Mouse (Mus musculus) liver, embryonic 15.5 days (tissue): ENCODE data around the gene Ass1. TPM values are rescaled to one million over a fixed set of nuclear protein-coding genes. Genes with fewer than 3 reads are reported as not detected.
"Not testable (repeated sequence)": the region's sequence is repeated elsewhere in the genome, so short reads cannot be mapped to it uniquely, and the experiment has no call there.

Experiments used
- ATAC-seq: fragments of 200-750 bp; cut with Nextera tagmentation; 2 replicates; pipeline ENCODE4 v1.8.0; 2017; ENCODE audit warnings: moderate number of reproducible peaks, mild to moderate bottlenecking, moderate library complexity; ENCODE audit not compliant: insufficient read depth
- H3K27ac ChIP-seq: fragments of 300-500 bp; sonication (generic); replicated peaks from 2 replicates; pipeline ENCODE4 v1.5.1; 2015; ENCODE audit warnings: mild to moderate bottlenecking, inconsistent platforms
- H3K27me3 ChIP-seq: fragments of 300-500 bp; sonication (generic); 2 replicates; pipeline ENCODE4 v1.6.1; 2015; ENCODE audit warnings: mild to moderate bottlenecking, inconsistent platforms
- H3K36me3 ChIP-seq: fragments of 300-500 bp; sonication (generic); replicated peaks from 2 replicates; pipeline ENCODE4 v1.6.1; 2015; ENCODE audit warnings: moderate library complexity, mild to moderate bottlenecking, inconsistent platforms
- H3K4me1 ChIP-seq: fragments of 300-500 bp; sonication (generic); replicated peaks from 2 replicates; pipeline ENCODE4 v1.6.1; 2015; ENCODE audit warnings: inconsistent platforms
- H3K4me2 ChIP-seq: fragments of 300-500 bp; sonication (generic); 2 replicates; pipeline ENCODE4 v1.6.1; 2015; ENCODE audit warnings: moderate library complexity, mild to moderate bottlenecking, inconsistent platforms
- H3K4me3 ChIP-seq: fragments of 300-500 bp; sonication (generic); replicated peaks from 2 replicates; pipeline ENCODE4 v1.5.1; 2015; ENCODE audit warnings: mild to moderate bottlenecking, inconsistent platforms
- H3K9ac ChIP-seq: fragments of 300-500 bp; sonication (generic); 2 replicates; pipeline ENCODE4 v1.6.1; 2015; ENCODE audit warnings: moderate library complexity, mild to moderate bottlenecking, inconsistent platforms
- H3K9me3 ChIP-seq: fragments of 300-500 bp; sonication (generic); replicated peaks from 2 replicates; pipeline ENCODE4 v1.6.1; 2016; ENCODE audit warnings: inconsistent platforms
- WGBS: fragments of 180-500 bp; shearing (Covaris S2); methylation state at CpG from one replicate; pipeline ENCODE4 v1.1.7; 2015; ENCODE audit warnings: mixed read lengths; ENCODE audit not compliant: insufficient replicate concordance; 5-methylcytosine and 5-hydroxymethylcytosine counted together
- polyA plus RNA-seq: library from polyadenylated mRNA; unstranded; fragments of >200 nt; fragmentation: Nextera tagmentation; extraction: Ambion mirVana; gene quantifications from 2 replicates; pipeline ENCODE4 v1.2.1, GENCODE M21; 2015

Gene Ass1
- polyA plus RNA-seq, 1 experiment from 2014 or later = 232 TPM

GRCm38 (mm10) chr2:31538745-31539144, 68.7 kb downstream of the Ass1 start:
- Histone ChIP-seq H3K4me1 (no peaks in the 10 kb centered on the region), H3K4me2 (no peak overlapping the region), H3K9me3 (no peaks in the 10 kb centered on the region), H3K9ac (no peak overlapping the region), H3K27me3 (no peaks in the 10 kb centered on the region), H3K27ac (no peak overlapping the region), H3K36me3 (no peaks in the 10 kb centered on the region), H3K4me3 (no peak overlapping the region)
- no peak for ATAC-seq
- WGBS = 48% methylated on average over 5 of the region's 5 CpGs

- Histone ChIP-seq H3K4me3 (no peak overlapping the region), H3K4me2 (no peak overlapping the region), H3K27ac (no peak overlapping the region), H3K36me3 (no peaks in the 10 kb centered on the region), H3K9me3 (no peaks in the 10 kb centered on the region), H3K9ac (no peak overlapping the region), H3K27me3 (no peaks in the 10 kb centered on the region), H3K4me1 (no peaks in the 10 kb centered on the region)
- ATAC-seq = no peak
- WGBS = 78% methylated on average over 5 of the region's 5 CpGs
Observed at GRCm38 (mm10) chr2:31541581-31541980, 71.6 kb downstream of the Ass1 start.

GRCm38 (mm10) chr2:31547726-31548125, 77.7 kb downstream of the Ass1 start:
- Histone ChIP-seq H3K27ac (no peak overlapping the region), H3K4me2 (no peak overlapping the region), H3K27me3 (no peaks in the 10 kb centered on the region), H3K4me1 (no peaks in the 10 kb centered on the region), H3K36me3 (no peaks in the 10 kb centered on the region), H3K9ac (no peak overlapping the region), H3K9me3 (no peaks in the 10 kb centered on the region), H3K4me3 (no peak overlapping the region)
- WGBS = 60% methylated on average over 11 of the region's 11 CpGs
- no peak for ATAC-seq

- Histone ChIP-seq H3K36me3 (no peaks in the 10 kb centered on the region), H3K4me2 (no peak overlapping the region), H3K4me1 (no peaks in the 10 kb centered on the region), H3K9ac (no peak overlapping the region), H3K27ac (no peak overlapping the region), H3K9me3 (no peaks in the 10 kb centered on the region), H3K4me3 (no peak overlapping the region), H3K27me3 (no peaks in the 10 kb centered on the region)
- 50% methylated on average over 3 of the region's 3 CpGs for WGBS
- no peak for ATAC-seq
Observed at GRCm38 (mm10) chr2:31550503-31550902, 80.5 kb downstream of the Ass1 start.

- ATAC-seq, H3K36me3 ChIP-seq, H3K4me2 ChIP-seq, H3K4me1 ChIP-seq, H3K27me3 ChIP-seq, H3K9me3 ChIP-seq, H3K4me3 ChIP-seq, H3K27ac ChIP-seq, H3K9ac ChIP-seq: not testable (repeated sequence)
- WGBS = 79% methylated on average over 3 of the region's 3 CpGs
Observed at GRCm38 (mm10) chr2:31551351-31551750, 81.3 kb downstream of the Ass1 start.

- no peaks in the 10 kb centered on the region for H3K9me3 ChIP-seq
- H3K4me1 ChIP-seq = no peaks in the 10 kb centered on the region
- no peaks in the 10 kb centered on the region for H3K36me3 ChIP-seq
- WGBS = 74% methylated on average over 10 of the region's 10 CpGs
- H3K9ac ChIP-seq = no peak overlapping the region
- H3K27ac ChIP-seq = no peak overlapping the region
- no peak overlapping the region for H3K4me3 ChIP-seq
- H3K27me3 ChIP-seq = no peaks in the 10 kb centered on the region
- no peak for ATAC-seq
- no peak overlapping the region for H3K4me2 ChIP-seq
Observed at GRCm38 (mm10) chr2:31551971-31552370, 82.0 kb downstream of the Ass1 start.

GRCm38 (mm10) chr2:31554619-31555018, 84.6 kb downstream of the Ass1 start:
- no peak overlapping the region for H3K9ac ChIP-seq
- H3K4me2 ChIP-seq = no peak overlapping the region
- H3K4me1 ChIP-seq = no peaks in the 10 kb centered on the region
- H3K27me3 ChIP-seq = no peaks in the 10 kb centered on the region
- H3K27ac ChIP-seq = no peak overlapping the region
- 56% methylated on average over 5 of the region's 5 CpGs for WGBS
- H3K36me3 ChIP-seq = no peaks in the 10 kb centered on the region
- ATAC-seq = no peak
- H3K4me3 ChIP-seq = no peak overlapping the region
- no peaks in the 10 kb centered on the region for H3K9me3 ChIP-seq

Other genes starting within 250 kb of the Ass1 start
- 1.2 and 1.3 TPM in 2 replicates for gene Ncs1, start 224.4 kb upstream of the Ass1 start, polyA plus RNA-seq
- 0.64 and 0.83 TPM in 2 replicates for gene Hmcn2, start 155.8 kb upstream of the Ass1 start, polyA plus RNA-seq
- gene Fubp3, start 102.4 kb downstream of the Ass1 start, polyA plus RNA-seq = 15.4 and 20.6 TPM in 2 replicates
- gene Prdm12, start 169.8 kb downstream of the Ass1 start, polyA plus RNA-seq = not detected in 2 replicates
- 29.0 and 32.0 TPM in 2 replicates for gene Exosc2, start 200.5 kb downstream of the Ass1 start, polyA plus RNA-seq
- gene Abl1, start 218.2 kb downstream of the Ass1 start, polyA plus RNA-seq = 5.9 and 7.5 TPM in 2 replicates